Mouse (Mus musculus) thymus, adult 2 months (tissue): ENCODE measurements at regions not wholly inside any gene's neighbourhood (a gene's known extent, or its start where the extent isn't known, plus 50 kb on each side); places are given as distances from the start of the nearest gene placed in this dataset.

Source experiments
- CTCF ChIP-seq: fragments of 200-500 bp; IDR thresholded peaks from 2 replicates; pipeline ENCODE4 v1.5.1; 2012; ENCODE audit warnings: mild to moderate bottlenecking, control low read depth, low read length, moderate library complexity, borderline replicate concordance; ENCODE audit not compliant: control insufficient read depth, poor library complexity, insufficient read depth; ENCODE audit errors: extremely low read depth
- POLR2A ChIP-seq: fragments of 200-500 bp; IDR thresholded peaks from 2 replicates; pipeline ENCODE4 v1.6.1; 2012; ENCODE audit warnings: mild to moderate bottlenecking, low read length, control low read depth, moderate library complexity; ENCODE audit not compliant: control insufficient read depth, poor library complexity, insufficient read depth; ENCODE audit errors: extremely low read depth

DNA sequence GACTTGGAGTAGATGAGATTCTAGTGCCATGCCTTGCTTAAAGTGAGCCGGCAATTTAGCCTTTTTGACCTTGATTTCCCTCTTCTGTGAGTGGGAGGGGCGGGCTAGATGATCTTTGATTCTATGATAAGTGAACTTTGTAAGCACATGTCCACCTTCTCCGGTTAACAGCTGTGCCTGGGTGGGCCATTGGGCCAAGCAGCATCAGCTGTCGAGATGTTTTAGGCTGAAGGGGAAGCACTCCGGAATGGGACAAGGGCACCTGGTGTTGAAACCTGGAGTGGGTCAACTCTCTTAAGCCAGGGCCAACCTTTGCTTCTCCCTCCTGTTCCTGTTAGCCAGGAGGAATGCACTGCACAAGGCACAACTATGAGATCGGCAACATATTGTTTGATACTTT lies 239.5 kb upstream of the Map3k1 start:
- TF ChIP-seq CTCF (no peak), POLR2A (no peak)
